Mouse (Mus musculus) ES-Bruce4 (cell line): ENCODE data around the gene Stat1.

Experiments
- CTCF ChIP-seq: IDR thresholded peaks from one replicate; pipeline ENCODE4 v1.8.1; 2011; ENCODE audit warnings: low read depth, low read length
- POLR2A ChIP-seq: IDR thresholded peaks from one replicate; pipeline ENCODE4 v1.8.1; 2011; ENCODE audit warnings: low read length; ENCODE audit not compliant: insufficient read depth

GRCm38 (mm10) chr1:52147431-52147830 lies 28.2 kb downstream of the Stat1 start:
- TF ChIP-seq CTCF (no peak), POLR2A (no peak)
